Mouse (Mus musculus): Measurements from ENCODE around the gene Gm4969. TPM values are rescaled to one million over a fixed set of nuclear protein-coding genes. Genes with fewer than 3 reads are reported as not detected.

Gene Gm4969
- total and polyA plus RNA-seq, 2 experiments from 2014 or later: 8.9 to 10.6 TPM

DNA sequence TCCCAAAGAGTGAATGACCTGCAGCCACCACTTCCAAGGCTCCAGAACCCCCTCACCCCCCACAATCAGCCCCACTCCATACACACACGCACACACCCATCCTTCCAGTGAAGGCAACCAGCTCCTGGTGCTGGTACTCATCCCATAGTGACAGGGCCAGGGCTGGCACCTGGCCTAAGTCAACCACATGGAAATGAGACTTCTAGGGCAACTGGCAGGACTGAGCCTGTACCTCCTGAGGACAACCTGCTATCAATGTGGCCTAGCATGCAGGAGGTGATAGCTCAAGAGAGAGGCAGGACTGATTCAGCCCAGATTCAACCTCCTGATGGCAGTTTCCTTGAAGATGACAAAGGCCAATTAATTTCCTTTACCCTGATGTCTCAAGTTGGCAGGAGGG, 17.9 kb downstream of the Gm4969 start:
- H3K36me3 ChIP-seq (ENCODE audit: insufficient read depth): peaks cover 5% of the 10 kb centered on the region; the same call in 1 of the 2 replicates
- H3K4me1 ChIP-seq (ENCODE audit: insufficient read depth): no peaks in the 10 kb centered on the region
- ATAC-seq: no peak
- H3K27ac ChIP-seq (ENCODE audit: low read depth, low read length): no peak overlapping the region
- WGBS: 82% methylated on average over 1 of the region's 1 CpGs
- no peak overlapping the region for H3K4me2 ChIP-seq (ENCODE audit: low read depth)
- no peak for TF ChIP-seq CTCF (IDR thresholded peaks at IDR 0.05; ENCODE audit: low read depth)
- DNase-seq: no peak
- H3K9me3 ChIP-seq (ENCODE audit: low read length): no peaks in the 10 kb centered on the region
- no peaks in the 10 kb centered on the region for H3K27me3 ChIP-seq (ENCODE audit: insufficient read depth, low read length)
- no peak overlapping the region for H3K9ac ChIP-seq
- H3K4me3 ChIP-seq (ENCODE audit: low read depth, low read length): no peak overlapping the region

DNA sequence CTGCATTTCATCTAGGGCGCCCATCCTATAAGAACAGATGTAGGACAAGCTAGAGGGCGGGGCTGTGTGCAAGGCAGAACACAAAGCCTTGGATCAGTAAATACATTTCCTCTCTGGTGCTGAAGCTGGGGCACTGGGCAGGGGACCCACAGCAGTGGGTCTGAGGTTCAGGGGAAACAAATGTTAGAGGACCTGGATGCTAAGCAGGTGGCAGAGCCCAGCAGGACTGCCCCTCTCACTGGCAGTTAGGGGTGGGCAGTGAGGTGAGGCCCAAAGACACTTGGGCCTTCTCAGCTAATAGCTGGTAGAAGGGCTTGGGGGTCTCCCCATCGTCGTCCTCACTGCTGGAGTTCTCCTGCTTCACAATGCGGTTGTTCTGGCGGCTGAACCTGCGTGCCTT, 19.4 kb downstream of the Gm4969 start:
- no peak for DNase-seq
- 64% methylated on average over 7 of the region's 7 CpGs for WGBS
- no peak overlapping the region for H3K9ac ChIP-seq
- peaks cover 4% of the 10 kb centered on the region for H3K4me1 ChIP-seq (ENCODE audit: insufficient read depth)
- H3K27me3 ChIP-seq (ENCODE audit: insufficient read depth, low read length): no peaks in the 10 kb centered on the region; the same call in 1 of the 2 replicates
- no peak overlapping the region for H3K4me3 ChIP-seq (ENCODE audit: low read depth, low read length)
- no peak overlapping the region for H3K27ac ChIP-seq (ENCODE audit: low read depth, low read length)
- ATAC-seq: no peak
- TF ChIP-seq CTCF (IDR thresholded peaks at IDR 0.05; ENCODE audit: low read depth): no peak
- H3K4me2 ChIP-seq (ENCODE audit: low read depth): no peak overlapping the region
- no peaks in the 10 kb centered on the region for H3K9me3 ChIP-seq (ENCODE audit: low read length)
- H3K36me3 ChIP-seq (ENCODE audit: insufficient read depth): peaks cover 2% of the 10 kb centered on the region; the same call in 1 of the 2 replicates

DNA sequence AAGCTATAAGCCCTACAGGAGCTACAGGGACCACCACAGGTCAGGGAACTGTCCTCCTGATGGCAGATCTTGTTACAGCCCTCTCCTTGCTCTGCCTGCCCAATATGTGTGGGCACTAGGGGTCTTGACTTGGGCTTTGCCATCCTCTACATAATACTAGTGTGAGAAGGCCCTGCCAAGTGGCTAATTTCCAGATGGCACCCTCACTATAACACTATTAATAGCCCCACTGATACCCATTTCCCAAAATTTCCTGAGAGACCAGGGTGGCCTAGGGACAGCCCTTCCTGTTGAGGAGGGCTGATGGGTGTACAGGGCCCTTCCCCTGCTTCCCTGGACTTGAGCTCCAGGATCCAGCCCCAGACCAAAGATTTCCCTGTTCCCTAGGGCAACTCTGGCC, 20.3 kb downstream of the Gm4969 start:
- no peak overlapping the region for H3K4me3 ChIP-seq (ENCODE audit: low read depth, low read length)
- no peak for ATAC-seq
- TF ChIP-seq CTCF (IDR thresholded peaks at IDR 0.05; ENCODE audit: low read depth): no peak

GRCm38 (mm10) chr7:19097217-19097616, 21.0 kb downstream of the Gm4969 start:
- H3K27ac ChIP-seq (ENCODE audit: low read depth, low read length): no peak overlapping the region
- TF ChIP-seq CTCF (IDR thresholded peaks at IDR 0.05; ENCODE audit: low read depth): no peak
- ATAC-seq (no peak), DNase-seq (no peak)
- 0 out of 2 replicates have a peak, but pooled peaks cover 2% of the 10 kb centered on the region for H3K36me3 ChIP-seq (ENCODE audit: insufficient read depth)
- no peaks in the 10 kb centered on the region; the same call in 1 of the 2 replicates for H3K27me3 ChIP-seq (ENCODE audit: insufficient read depth, low read length)
- H3K4me2 ChIP-seq (ENCODE audit: low read depth): no peak overlapping the region
- 82% methylated on average over 2 of the region's 2 CpGs for WGBS
- H3K4me3 ChIP-seq (ENCODE audit: low read depth, low read length): no peak overlapping the region
- no peaks in the 10 kb centered on the region for H3K9me3 ChIP-seq (ENCODE audit: low read length)
- no peak overlapping the region for H3K9ac ChIP-seq
- peaks cover 11% of the 10 kb centered on the region for H3K4me1 ChIP-seq (ENCODE audit: insufficient read depth)

More for the DNA sequence above, 20.3 kb downstream of the Gm4969 start:
- DNase-seq: no peak
- H3K4me2 ChIP-seq (ENCODE audit: low read depth): no peak overlapping the region
- H3K27me3 ChIP-seq (ENCODE audit: insufficient read depth, low read length): no peaks in the 10 kb centered on the region; the same call in 1 of the 2 replicates
- 0 out of 2 replicates have a peak, but pooled peaks cover 2% of the 10 kb centered on the region for H3K36me3 ChIP-seq (ENCODE audit: insufficient read depth)
- no peak overlapping the region for H3K27ac ChIP-seq (ENCODE audit: low read depth, low read length)
- H3K4me1 ChIP-seq (ENCODE audit: insufficient read depth): peaks cover 11% of the 10 kb centered on the region
- no peaks in the 10 kb centered on the region for H3K9me3 ChIP-seq (ENCODE audit: low read length)
- no peak overlapping the region for H3K9ac ChIP-seq

DNA sequence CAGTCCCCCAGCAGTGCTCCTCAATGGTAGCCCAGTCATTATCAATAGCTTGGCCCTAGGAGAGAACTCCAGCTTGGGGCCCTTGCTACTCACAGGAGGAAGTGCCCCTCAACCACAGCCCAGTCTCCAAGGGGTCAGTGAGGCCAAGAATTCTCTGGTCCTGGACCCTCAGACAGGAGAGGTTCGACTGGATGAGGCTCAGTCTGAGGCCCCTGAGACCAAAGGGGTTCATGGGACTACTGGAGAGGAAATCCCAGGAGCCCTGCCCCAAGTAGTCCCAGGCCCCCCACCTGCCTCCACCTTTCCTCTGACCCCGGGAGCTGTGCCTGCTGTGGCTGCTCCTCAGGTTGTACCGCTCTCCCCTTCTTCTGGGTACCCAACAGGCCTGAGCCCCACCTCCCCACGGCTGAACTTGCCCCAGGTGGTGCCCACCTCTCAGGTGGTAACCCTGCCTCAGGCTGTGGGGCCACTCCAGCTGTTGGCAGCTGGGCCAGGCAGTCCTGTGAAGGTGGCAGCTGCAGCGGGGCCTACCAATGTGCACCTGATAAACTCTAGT, 21.7 kb downstream of the Gm4969 start:
- Histone ChIP-seq H3K4me3 (ENCODE audit: low read depth, low read length) (no peak overlapping the region), H3K27ac (ENCODE audit: low read depth, low read length) (no peak overlapping the region), H3K9ac (no peak overlapping the region), H3K4me2 (ENCODE audit: low read depth) (0 out of 2 replicates have a peak overlapping the region, but pooled peaks have one; percentile 98), H3K9me3 (ENCODE audit: low read length) (no peaks in the 10 kb centered on the region), H3K4me1 (ENCODE audit: insufficient read depth) (peaks cover 11% of the 10 kb centered on the region), H3K27me3 (ENCODE audit: insufficient read depth, low read length) (no peaks in the 10 kb centered on the region; the same call in 1 of the 2 replicates), H3K36me3 (ENCODE audit: insufficient read depth) (peaks cover 7% of the 10 kb centered on the region; the same call in 1 of the 2 replicates)
- no peak for DNase-seq
- 63% methylated on average over 5 of the region's 5 CpGs for WGBS
- no peak for TF ChIP-seq CTCF (IDR thresholded peaks at IDR 0.05; ENCODE audit: low read depth)
- no peak for ATAC-seq

DNA sequence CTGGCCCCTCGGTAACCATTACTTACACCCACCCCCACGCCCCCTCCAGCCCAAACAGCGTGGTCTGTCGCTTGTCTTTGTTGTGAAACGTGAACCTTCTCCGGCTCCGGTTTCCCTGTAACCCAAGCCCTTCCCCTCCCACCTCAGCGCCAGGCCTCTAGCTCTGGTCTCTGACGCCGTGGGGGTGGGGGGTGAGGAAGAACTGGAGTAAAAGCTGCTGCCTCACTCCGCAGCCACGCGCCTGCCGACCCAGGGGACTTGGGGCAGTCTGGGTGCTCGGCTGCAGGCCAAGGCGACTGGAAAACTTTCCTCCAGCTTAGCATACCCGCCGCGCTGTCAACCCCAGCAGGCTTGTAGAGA, 22.4 kb downstream of the Gm4969 start:
- Histone ChIP-seq H3K4me3 (ENCODE audit: low read depth, low read length) (peak overlapping the region; percentile 48), H3K9me3 (ENCODE audit: low read length) (no peaks in the 10 kb centered on the region), H3K27me3 (ENCODE audit: insufficient read depth, low read length) (no peaks in the 10 kb centered on the region; the same call in 1 of the 2 replicates), H3K9ac (peak overlapping the region; percentile 18; the same call in 1 of the 2 replicates), H3K4me2 (ENCODE audit: low read depth) (peak overlapping the region; percentile 98), H3K27ac (ENCODE audit: low read depth, low read length) (no peak overlapping the region), H3K4me1 (ENCODE audit: insufficient read depth) (peaks cover 11% of the 10 kb centered on the region), H3K36me3 (ENCODE audit: insufficient read depth) (peaks cover 11% of the 10 kb centered on the region)
- TF ChIP-seq CTCF (IDR thresholded peaks at IDR 0.05; ENCODE audit: low read depth): no peak
- ATAC-seq (no peak), DNase-seq (no peak)
- WGBS: 2% methylated on average over 19 of the region's 19 CpGs

GRCm38 (mm10) chr7:19094826-19095750, 23.1 kb downstream of the Gm4969 start:
- peak overlapping the region; percentile 37 for H3K9ac ChIP-seq
- peak overlapping the region; percentile 72; the same call in 1 of the 2 replicates for H3K27ac ChIP-seq (ENCODE audit: low read depth, low read length)
- H3K27me3 ChIP-seq (ENCODE audit: insufficient read depth, low read length): no peaks in the 10 kb centered on the region; the same call in 1 of the 2 replicates
- DNase-seq (no peak), ATAC-seq (no peak)
- peak overlapping the region; percentile 98 for H3K4me2 ChIP-seq (ENCODE audit: low read depth)
- peaks cover 17% of the 10 kb centered on the region for H3K36me3 ChIP-seq (ENCODE audit: insufficient read depth)
- H3K4me1 ChIP-seq (ENCODE audit: insufficient read depth): peaks cover 11% of the 10 kb centered on the region
- under 1% methylated on average over 81 of the region's 87 CpGs for WGBS
- 0 out of 2 replicates have a peak, but pooled peaks have one; percentile 1 for TF ChIP-seq CTCF (IDR thresholded peaks at IDR 0.05; ENCODE audit: low read depth)
- H3K4me3 ChIP-seq (ENCODE audit: low read depth, low read length): peak overlapping the region; percentile 48
- H3K9me3 ChIP-seq (ENCODE audit: low read length): no peaks in the 10 kb centered on the region

All from forebrain, postnatal 0 days (tissue).